Mouse (Mus musculus) midbrain, embryonic 11.5 days (tissue): ENCODE data around the gene Hbb-y. TPM values are rescaled to one million over a fixed set of nuclear protein-coding genes. Genes with fewer than 3 reads are reported as not detected.
"Not testable (repeated sequence)": the region's sequence is repeated elsewhere in the genome, so short reads cannot be mapped to it uniquely, and the experiment has no call there.

Experiments
- ATAC-seq: fragments of 200-750 bp; cut with Nextera tagmentation; 2 replicates; pipeline ENCODE4 v1.8.0; 2017; ENCODE audit warnings: moderate TSS enrichment, moderate library complexity; ENCODE audit not compliant: low FRiP score
- DNase-seq: peaks from one replicate; pipeline ENCODE4 v3.0.0; 2015; ENCODE audit warnings: low spot score; ENCODE audit errors: missing footprints
- H3K27ac ChIP-seq: fragments of 300-500 bp; sonication (generic); 2 replicates; pipeline ENCODE4 v1.5.1; 2014; ENCODE audit warnings: low read depth, low read length
- H3K27me3 ChIP-seq: fragments of 300-500 bp; sonication (generic); 2 replicates; pipeline ENCODE4 v1.6.1; 2014; ENCODE audit warnings: mild to moderate bottlenecking, low read length, moderate library complexity, mixed read lengths; ENCODE audit not compliant: control insufficient read depth, insufficient read depth
- H3K36me3 ChIP-seq: fragments of 300-500 bp; sonication (generic); 2 replicates; pipeline ENCODE4 v1.6.1; 2014; ENCODE audit warnings: mild to moderate bottlenecking, low read length, moderate library complexity, mixed read lengths; ENCODE audit not compliant: control insufficient read depth, insufficient read depth
- H3K4me1 ChIP-seq: fragments of 300-500 bp; sonication (generic); 2 replicates; pipeline ENCODE4 v1.6.1; 2014; ENCODE audit warnings: low read length; ENCODE audit not compliant: control insufficient read depth, insufficient read depth
- H3K4me2 ChIP-seq: fragments of 300-500 bp; sonication (generic); 2 replicates; pipeline ENCODE4 v1.6.1; 2014; ENCODE audit warnings: mild to moderate bottlenecking, moderate library complexity
- H3K4me3 ChIP-seq: fragments of 300-500 bp; sonication (generic); 2 replicates; pipeline ENCODE4 v1.5.1; 2014; ENCODE audit warnings: low read depth, low read length
- H3K9ac ChIP-seq: fragments of 300-500 bp; sonication (generic); 2 replicates; pipeline ENCODE4 v1.6.1; 2014; ENCODE audit warnings: low read length
- H3K9me3 ChIP-seq: fragments of 300-500 bp; sonication (generic); 2 replicates; pipeline ENCODE4 v1.6.1; 2016; ENCODE audit warnings: low read length; ENCODE audit not compliant: control insufficient read depth
- WGBS: fragments of 180-500 bp; shearing (Covaris S2); extraction: QIAGEN DNeasy Blood & Tissue Kit; methylation state at CpG from one replicate; pipeline ENCODE4 v1.1.7; 2014; 5-methylcytosine and 5-hydroxymethylcytosine counted together
- polyA plus RNA-seq: library from polyadenylated mRNA; unstranded; fragments of >200 nt; fragmentation: Nextera tagmentation; extraction: Ambion mirVana; gene quantifications from 2 replicates; pipeline ENCODE4 v1.2.1, GENCODE M21; 2014

The Hbb-y gene
- polyA plus RNA-seq, 1 experiment from 2014 or later: 11,345 TPM

DNA sequence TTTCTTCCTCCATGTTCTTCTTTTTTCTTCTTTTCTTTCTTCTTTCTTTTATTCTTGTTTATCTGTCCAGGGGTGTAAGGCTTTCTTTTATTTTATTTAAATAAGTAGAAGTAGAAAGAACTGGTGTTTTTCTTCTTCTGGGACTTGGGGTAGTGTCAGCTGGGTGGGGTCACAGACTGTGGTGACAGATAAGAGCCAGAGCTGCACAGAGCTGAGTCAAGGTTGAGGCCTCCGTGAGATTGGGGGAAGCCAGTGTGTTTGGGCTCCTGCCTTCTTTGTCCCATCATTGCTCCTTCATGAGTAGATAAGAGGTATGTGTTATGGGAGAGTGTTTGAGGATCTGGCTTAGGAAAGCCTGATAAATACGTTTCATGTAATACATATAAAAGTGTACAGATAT lies 6.1 kb upstream of the Hbb-y start:
- no peaks in the 10 kb centered on the region for H3K9me3 ChIP-seq
- no peaks in the 10 kb centered on the region for H3K4me1 ChIP-seq
- H3K4me3 ChIP-seq: no peak overlapping the region
- H3K36me3 ChIP-seq: no peaks in the 10 kb centered on the region
- WGBS: 77% methylated on average over 2 of the region's 2 CpGs
- no peak overlapping the region for H3K27ac ChIP-seq
- no peak overlapping the region for H3K9ac ChIP-seq
- DNase-seq (no peak), ATAC-seq (no peak)
- no peak overlapping the region for H3K4me2 ChIP-seq
- no peaks in the 10 kb centered on the region for H3K27me3 ChIP-seq

- no peak overlapping the region for H3K9ac ChIP-seq
Observed at GRCm38 (mm10) chr7:103854669-103855068, 1.7 kb upstream of the Hbb-y start.

DNA sequence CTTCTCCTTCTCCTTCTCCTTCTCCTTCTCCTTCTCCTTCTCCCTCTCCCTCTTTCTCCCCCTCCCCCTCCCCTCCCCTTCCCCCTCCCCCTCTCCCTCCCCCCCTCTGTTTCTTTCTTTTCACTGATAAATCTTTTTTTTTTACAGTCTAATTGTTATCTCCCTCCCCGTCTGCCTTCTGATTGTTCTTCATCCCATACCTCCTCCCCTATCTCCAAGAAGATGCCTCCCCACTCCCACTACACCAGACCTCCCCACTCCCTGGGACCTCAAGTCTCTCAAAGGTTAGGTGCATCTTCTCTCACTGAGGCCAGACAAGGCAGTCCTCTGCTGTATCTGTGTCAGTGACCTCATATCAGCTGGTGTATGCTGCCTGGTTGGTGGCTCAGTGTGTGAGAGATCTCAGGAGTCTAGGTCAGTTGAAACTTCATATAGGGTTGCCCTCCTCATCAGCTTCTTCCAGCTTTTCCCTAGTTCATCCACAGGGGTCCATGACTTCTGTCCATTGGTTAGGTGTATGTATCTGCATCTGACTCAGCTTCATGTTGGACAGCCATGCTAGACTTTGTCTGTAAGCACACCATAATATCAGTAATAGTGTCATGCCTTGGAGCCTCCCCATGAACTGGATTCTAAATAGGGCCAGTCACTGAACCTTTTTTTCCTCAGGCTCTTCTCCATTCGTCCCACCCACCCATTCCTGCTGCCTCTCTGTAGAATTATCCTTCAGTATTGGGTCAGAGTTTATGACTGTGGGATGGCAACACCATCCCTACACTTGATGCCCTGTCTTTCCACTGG lies 8.3 kb downstream of the Hbb-y start:
- DNase-seq (no peak), ATAC-seq (no peak)
- H3K27ac ChIP-seq: no peak overlapping the region
- H3K4me3 ChIP-seq: no peak overlapping the region
- no peaks in the 10 kb centered on the region for H3K4me1 ChIP-seq
- H3K36me3 ChIP-seq: no peaks in the 10 kb centered on the region
- no peaks in the 10 kb centered on the region for H3K9me3 ChIP-seq
- H3K9ac ChIP-seq: no peak overlapping the region
- no peaks in the 10 kb centered on the region for H3K27me3 ChIP-seq
- WGBS: 40% methylated on average over 1 of the region's 2 CpGs
- H3K4me2 ChIP-seq: no peak overlapping the region

More at GRCm38 (mm10) chr7:103854669-103855068, 1.7 kb upstream of the Hbb-y start:
- 84% methylated on average over 1 of the region's 1 CpGs for WGBS
- Histone ChIP-seq H3K4me1 (no peaks in the 10 kb centered on the region), H3K4me2 (no peak overlapping the region), H3K27me3 (no peaks in the 10 kb centered on the region), H3K9me3 (no peaks in the 10 kb centered on the region), H3K4me3 (no peak overlapping the region), H3K27ac (no peak overlapping the region), H3K36me3 (no peaks in the 10 kb centered on the region)
- DNase-seq (no peak), ATAC-seq (no peak)

DNA sequence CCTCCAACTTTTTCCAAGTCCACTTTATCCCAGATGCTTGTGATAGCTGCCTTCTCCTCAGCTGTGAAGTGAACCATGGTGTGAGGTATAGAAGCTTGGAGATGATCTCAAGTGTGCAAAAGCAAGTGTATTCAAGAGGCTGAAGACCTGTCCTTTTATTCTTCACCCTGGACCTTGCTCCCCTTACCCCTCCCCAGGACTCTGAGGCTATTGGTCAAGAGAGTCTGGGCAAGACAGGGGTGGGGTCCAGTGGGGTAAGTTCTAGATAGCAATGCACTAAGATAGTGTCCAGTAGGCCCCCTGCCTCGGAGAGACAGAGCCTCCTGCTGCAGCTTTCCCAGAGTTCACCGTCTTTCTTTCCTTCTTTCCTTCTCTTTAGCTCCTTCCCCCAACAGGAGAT lies 10.0 kb downstream of the Hbb-y start, which contains the start of gene Hbb-bh1:
Hbb-bh1 (minus strand) TSS at position 131 of the 400 bp plus-strand sequence.
- no peak within 1 kb of the TSS for H3K9ac ChIP-seq
- no peak for ATAC-seq
- no peaks in the 10 kb centered on the region for H3K9me3 ChIP-seq
- no peak for DNase-seq
- H3K36me3 ChIP-seq: no peaks in the 10 kb centered on the region
- H3K27ac ChIP-seq: no peak within 1 kb of the TSS
- H3K4me1 ChIP-seq: no peaks in the 10 kb centered on the region
- WGBS: 79% methylated on average over 2 of the region's 2 CpGs
- no peak within 1 kb of the TSS for H3K4me3 ChIP-seq
- no peak within 1 kb of the TSS for H3K4me2 ChIP-seq
- H3K27me3 ChIP-seq: no peaks in the 10 kb centered on the region

DNA sequence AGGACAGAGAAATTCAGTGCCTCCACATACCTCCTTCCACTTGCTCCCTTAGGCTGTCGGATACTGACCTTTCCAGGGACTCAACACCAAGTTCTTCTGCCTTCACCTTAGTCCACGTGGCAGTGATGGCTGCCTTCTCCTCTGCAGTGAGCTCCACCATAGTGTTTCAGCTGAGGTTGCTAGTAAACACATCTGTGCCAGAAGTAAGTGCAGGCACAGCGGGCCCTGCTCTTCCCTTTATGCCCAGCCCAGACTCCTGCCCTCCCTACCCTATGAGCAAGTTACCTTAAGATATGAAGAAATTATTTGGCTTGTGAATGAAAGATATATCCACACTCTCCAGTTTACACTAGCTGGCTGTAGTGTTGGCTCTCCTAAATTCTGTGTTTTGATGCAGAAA lies 12.7 kb downstream of the Hbb-y start, which contains the start of gene Hbb-bh2:
Hbb-bh2 (minus strand) TSS at position 253 of the 400 bp plus-strand sequence.
- Histone ChIP-seq H3K9ac (no peak within 1 kb of the TSS), H3K27ac (no peak within 1 kb of the TSS), H3K4me3 (no peak within 1 kb of the TSS), H3K4me1 (no peaks in the 10 kb centered on the region), H3K27me3 (no peaks in the 10 kb centered on the region), H3K9me3 (no peaks in the 10 kb centered on the region), H3K36me3 (no peaks in the 10 kb centered on the region), H3K4me2 (no peak within 1 kb of the TSS)
- no peak for DNase-seq
- no peak for ATAC-seq
- 77% methylated on average over 3 of the region's 3 CpGs for WGBS

GRCm38 (mm10) chr7:103827808-103828207 lies 25.2 kb downstream of the Hbb-y start, which contains the start of gene Hbb-bs:
Gene Hbb-bs, minus strand, starts transcription at chr7:103828096.
- Histone ChIP-seq H3K27ac (no peak within 1 kb of the TSS), H3K4me1 (no peaks in the 10 kb centered on the region), H3K4me2 (no peak within 1 kb of the TSS), H3K9ac (no peak within 1 kb of the TSS), H3K4me3 (no peak within 1 kb of the TSS), H3K27me3 (no peaks in the 10 kb centered on the region), H3K36me3 (no peaks in the 10 kb centered on the region), H3K9me3 (no peaks in the 10 kb centered on the region)
- WGBS: 94% methylated on average over 4 of the region's 4 CpGs
- no peak for DNase-seq
- ATAC-seq: no peak

DNA sequence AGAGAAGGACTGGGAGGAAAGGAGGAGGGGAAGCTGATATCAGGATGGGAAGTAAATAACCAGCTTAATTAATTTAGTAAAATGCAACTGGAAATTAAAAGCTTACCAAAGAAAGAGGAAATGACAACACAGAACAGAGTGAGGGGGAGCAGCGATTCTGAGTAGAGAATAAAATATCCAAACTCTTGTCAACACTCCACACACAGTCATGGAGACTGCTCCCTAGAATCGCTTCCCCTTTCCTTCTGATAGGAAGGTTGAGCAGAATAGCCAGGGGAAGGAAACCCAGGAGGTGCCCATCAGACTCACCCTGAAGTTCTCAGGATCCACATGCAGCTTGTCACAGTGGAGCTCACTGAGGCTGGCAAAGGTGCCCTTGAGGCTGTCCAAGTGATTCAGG lies 25.9 kb downstream of the Hbb-y start:
- H3K9ac ChIP-seq, H3K4me1 ChIP-seq, ATAC-seq, H3K9me3 ChIP-seq, H3K27ac ChIP-seq, H3K4me3 ChIP-seq, DNase-seq, H3K36me3 ChIP-seq, H3K27me3 ChIP-seq, H3K4me2 ChIP-seq: not testable (repeated sequence)
- no CpG with 5 or more reads among the region's 2 CpGs for WGBS

DNA sequence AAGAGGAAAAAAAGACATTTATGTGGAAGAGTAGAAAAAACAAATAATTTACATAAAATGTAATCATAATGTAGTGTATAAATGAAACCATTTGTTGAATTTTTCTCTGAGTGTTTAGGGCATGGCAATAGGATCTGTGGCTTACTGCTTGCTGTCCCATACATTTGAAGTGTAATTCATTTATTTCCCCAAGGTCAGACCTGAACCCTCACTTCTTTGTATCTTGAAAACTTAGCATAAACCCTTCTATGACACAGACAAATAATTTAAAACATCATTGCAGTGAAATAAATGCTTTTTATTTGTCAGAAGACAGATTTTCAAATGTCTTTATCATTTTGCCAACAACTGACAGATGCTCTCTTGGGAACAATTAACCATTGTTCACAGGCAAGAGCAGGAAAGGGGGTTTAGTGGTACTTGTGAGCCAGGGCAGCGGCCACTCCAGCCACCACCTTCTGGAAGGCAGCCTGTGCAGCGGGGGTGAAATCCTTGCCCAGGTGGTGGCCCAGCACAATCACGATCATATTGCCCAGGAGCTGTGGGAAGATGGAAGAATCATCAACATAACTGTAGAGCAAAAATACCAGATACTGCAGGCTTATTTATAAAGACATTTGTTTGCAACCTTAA lies 26.6 kb downstream of the Hbb-y start:
- no peak overlapping the region for H3K9ac ChIP-seq
- no peaks in the 10 kb centered on the region for H3K9me3 ChIP-seq
- H3K27me3 ChIP-seq: no peaks in the 10 kb centered on the region
- no peak overlapping the region for H3K4me2 ChIP-seq
- DNase-seq (no peak), ATAC-seq (no peak)
- no peak overlapping the region for H3K27ac ChIP-seq
- no peak overlapping the region for H3K4me3 ChIP-seq
- WGBS: 85% methylated on average over 3 of the region's 3 CpGs
- H3K4me1 ChIP-seq: no peaks in the 10 kb centered on the region
- no peaks in the 10 kb centered on the region for H3K36me3 ChIP-seq

GRCm38 (mm10) chr7:103825536-103826254 lies 27.3 kb downstream of the Hbb-y start:
- WGBS: 88% methylated on average over 3 of the region's 3 CpGs
- ATAC-seq (no peak), DNase-seq (no peak)
- no peak overlapping the region for H3K27ac ChIP-seq
- H3K4me3 ChIP-seq: no peak overlapping the region
- H3K4me1 ChIP-seq: no peaks in the 10 kb centered on the region
- no peak overlapping the region for H3K9ac ChIP-seq
- no peaks in the 10 kb centered on the region for H3K27me3 ChIP-seq
- no peaks in the 10 kb centered on the region for H3K9me3 ChIP-seq
- H3K4me2 ChIP-seq: no peak overlapping the region
- no peaks in the 10 kb centered on the region for H3K36me3 ChIP-seq
